Mouse (Mus musculus) adrenal gland, postnatal 4 days (tissue): ENCODE data around the gene Hypk. TPM values are rescaled to one million over a fixed set of nuclear protein-coding genes. Genes with fewer than 3 reads are reported as not detected.
"Not testable (repeated sequence)": the region's sequence is repeated elsewhere in the genome, so short reads cannot be mapped to it uniquely, and the experiment has no call there.

Experiments used
- DNase-seq, 2 experiments: peaks; one replicate each; pipeline ENCODE4 v3.0.0; 2021 to 2022; ENCODE audit warnings: low spot score in 2 of 2, mixed read lengths in 2 of 2
- total RNA-seq, 2 experiments: library from RNA; stranded (reverse); gene quantifications; 2 replicates each; pipeline ENCODE4 v1.2.3; 2021

Gene Hypk
- total RNA-seq, 2 experiments from 2014 or later: 35.6 to 40.2 TPM

DNA sequence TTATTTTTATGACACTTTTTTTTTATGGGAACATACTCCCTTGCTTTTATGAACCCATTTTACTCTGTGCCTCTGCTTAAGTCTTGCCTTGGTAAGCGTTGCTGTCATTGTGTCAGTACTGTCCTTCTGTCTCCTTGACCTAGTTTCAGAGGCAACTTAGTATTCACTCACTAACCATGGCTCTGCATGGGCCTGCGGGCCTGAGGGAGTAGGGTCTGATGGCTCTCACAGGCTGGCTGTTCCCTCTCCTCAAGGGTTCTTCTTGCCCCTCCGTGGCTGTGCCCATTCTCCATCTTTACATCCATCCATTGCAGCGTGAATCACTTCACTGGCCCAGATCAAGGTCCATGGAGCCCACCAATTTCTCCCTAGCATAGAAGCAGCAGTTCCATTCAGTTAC, 6.6 kb upstream of the Hypk start:
- no peak for DNase-seq

DNA sequence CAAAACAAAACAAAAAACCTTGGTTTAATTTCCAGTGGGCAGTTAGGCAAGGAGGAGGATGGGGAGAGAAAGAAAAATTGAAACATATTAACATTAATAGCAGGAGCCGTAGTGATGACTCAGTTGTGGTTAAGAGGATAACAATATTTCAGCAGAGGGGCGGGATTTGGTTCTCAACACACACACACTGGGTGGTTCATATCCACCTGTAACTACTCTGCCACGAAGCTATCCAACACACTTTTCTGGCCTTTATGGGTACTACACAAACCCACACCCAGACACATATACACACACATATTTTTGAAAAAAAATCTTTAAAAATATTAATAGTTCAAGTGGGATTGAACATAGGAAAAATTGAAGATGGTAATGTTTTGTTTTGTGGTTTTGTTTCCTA, 6.1 kb upstream of the Hypk start:
- no peak for DNase-seq

DNA sequence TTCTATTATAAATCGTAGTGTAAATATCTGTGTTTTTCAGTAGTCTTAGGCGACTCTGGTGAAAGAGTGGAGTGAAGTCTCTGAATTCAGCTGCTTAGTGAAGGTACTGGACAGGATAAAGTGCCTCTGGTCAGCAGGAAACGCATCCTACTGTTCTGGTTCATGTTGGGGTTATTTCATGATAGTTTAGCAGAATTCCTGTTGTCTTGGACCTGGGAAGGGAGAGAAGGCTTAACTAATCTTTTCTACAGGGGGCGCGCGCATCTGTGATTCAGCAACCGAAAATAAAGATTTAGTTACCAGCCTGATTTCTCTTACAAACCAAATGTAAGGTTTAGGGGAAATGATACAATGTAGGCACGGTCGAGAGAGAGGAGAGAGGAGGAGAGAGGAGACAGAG, 5.0 kb upstream of the Hypk start:
- DNase-seq: no peak

DNA sequence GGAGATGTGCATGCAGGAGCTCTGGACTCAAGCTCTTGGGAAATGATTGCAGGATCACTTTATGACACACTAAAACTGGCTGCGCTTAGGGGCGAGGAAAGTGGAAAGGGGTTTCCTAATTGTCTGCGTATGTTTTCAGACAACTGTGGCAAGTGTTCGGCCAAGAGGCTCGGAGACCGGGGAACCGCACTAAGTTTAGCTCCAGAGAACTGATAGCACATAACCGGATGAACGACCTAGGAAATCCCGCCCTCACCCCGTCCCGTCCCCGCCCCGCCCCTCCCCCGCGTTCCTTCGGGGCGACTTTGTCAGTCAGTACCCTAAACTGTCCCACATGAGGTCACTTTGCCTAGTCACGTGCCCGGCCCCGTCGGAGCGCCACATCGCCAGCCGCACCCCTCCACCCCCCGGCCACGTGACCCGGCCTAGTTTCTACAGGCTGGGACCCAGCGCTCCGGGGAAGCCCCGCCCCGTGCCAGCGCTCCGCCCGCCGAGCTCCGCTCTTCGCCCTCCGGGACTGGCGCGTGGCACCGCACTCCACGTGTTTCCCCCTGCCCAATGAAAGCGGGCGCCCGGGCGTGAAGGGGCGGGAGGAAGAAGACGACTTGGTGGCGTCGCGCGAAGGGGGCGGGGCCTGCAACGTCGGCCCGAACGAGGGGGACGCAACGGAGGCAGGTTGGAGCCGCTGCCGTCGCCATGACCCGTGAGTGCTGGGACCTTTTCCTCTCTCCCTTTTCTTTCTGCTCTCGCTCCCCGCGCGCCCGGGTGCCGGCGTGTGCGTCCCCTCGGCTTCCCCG, 4.2 kb upstream of the Hypk start, which contains the start of gene Serf2:
Gene Serf2 (plus strand): TSS at position 457 of the 797 bp plus-strand sequence.
- DNase-seq: peak; percentile 98 to 99

DNA sequence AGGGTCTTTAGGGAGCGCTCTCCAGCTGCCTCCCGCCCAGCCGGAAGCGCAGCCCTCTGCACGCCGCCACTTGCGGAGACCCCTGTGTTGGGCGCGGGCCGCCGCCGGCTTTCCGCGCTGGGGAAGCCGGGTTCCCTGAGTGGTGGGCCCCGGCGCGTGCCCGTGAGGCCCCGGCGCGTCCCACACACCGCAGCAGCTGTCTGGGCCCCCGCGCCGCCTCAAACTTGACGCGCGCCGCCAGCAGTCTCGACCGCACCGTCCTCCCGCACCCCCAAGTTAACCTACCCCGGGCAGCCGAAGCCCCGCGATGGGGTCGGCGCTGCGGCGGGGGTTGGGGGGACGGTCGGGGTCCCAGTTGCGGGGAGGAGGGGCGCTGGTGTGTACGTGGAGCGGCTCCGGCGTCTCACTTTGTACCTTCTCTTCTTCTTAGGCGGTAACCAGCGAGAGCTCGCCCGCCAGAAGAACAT, 3.5 kb upstream of the Hypk start:
- no peak for DNase-seq

DNA sequence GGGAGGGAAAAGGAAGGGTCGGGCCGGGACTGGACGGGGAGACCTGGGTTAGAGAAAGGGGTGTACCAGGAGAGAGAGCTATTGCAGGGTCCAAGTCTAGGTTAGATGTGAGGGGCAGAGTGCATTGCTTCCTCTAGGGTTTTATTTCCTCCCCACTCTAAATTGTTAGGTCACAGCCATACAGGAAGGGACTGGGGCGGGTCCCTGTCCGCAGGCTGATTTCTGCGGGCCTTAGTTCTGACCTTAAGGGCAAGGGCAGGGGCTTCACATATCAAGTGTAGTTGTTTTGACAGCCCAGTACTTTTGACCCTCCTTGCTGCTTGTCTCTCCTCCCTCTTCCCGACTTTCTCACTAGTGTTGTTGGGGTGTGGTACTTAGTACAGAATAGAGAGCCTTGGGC, 3.0 kb upstream of the Hypk start:
- DNase-seq: no peak

DNA sequence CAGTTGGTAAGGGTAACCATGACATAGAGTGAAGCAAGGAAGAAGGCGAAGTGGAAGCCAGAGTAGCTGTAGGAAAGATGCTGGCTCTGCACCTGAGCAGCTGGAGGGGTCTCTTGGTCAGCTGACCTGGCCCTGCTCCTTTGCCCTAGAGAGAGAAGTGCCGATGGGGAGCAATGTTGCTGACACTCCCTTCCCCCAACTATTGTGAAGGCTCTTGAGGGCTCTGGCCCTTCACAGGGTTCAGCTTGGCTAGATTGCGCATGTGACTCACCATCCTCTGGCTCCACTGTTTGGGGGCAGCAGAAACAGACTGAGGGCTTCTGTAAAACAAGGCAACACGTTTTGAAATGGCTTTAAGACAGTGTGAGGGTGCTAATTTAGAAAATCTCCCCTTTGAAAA, 729 bp upstream of the Hypk start:
- no peak for DNase-seq

DNA sequence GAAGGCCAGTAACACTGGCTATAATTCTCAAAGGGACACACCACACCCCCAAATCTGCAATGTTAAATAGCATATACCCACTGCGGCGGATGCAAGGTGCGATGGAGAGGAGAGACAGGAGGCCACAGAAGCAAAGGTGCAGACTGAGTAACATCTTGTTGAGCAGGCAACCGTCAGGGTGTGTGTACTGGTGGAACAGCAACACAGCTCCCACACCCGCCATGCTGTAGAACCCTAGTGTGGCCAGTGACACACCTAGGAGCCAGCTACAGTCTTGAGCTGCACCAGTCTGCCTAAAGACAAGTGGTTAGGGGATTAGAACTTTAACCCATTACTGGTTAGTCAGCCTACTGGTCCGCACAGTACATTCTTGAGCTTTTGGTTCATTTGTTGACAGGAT, 827 bp downstream of the Hypk start:
- DNase-seq: no peak

DNA sequence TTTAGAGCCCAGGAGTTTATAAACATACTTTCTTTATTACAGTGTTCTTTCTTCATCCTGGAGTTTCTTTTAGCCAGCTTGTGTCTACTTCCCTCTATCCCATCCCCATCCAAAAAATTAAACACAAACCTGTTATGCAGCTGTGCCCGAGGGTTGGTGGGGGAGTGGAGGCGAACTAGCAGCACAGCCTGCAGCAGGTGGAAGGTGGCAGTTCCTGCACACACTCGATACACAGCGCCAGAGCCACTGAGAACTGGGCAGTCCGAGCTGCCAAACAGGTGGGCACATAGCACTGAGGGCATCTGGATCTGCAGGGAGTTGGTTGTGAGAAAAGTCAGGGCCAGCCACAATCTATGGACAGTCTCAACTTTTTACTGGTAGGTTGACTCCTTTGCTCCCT, 2.4 kb downstream of the Hypk start:
- DNase-seq: no peak

DNA sequence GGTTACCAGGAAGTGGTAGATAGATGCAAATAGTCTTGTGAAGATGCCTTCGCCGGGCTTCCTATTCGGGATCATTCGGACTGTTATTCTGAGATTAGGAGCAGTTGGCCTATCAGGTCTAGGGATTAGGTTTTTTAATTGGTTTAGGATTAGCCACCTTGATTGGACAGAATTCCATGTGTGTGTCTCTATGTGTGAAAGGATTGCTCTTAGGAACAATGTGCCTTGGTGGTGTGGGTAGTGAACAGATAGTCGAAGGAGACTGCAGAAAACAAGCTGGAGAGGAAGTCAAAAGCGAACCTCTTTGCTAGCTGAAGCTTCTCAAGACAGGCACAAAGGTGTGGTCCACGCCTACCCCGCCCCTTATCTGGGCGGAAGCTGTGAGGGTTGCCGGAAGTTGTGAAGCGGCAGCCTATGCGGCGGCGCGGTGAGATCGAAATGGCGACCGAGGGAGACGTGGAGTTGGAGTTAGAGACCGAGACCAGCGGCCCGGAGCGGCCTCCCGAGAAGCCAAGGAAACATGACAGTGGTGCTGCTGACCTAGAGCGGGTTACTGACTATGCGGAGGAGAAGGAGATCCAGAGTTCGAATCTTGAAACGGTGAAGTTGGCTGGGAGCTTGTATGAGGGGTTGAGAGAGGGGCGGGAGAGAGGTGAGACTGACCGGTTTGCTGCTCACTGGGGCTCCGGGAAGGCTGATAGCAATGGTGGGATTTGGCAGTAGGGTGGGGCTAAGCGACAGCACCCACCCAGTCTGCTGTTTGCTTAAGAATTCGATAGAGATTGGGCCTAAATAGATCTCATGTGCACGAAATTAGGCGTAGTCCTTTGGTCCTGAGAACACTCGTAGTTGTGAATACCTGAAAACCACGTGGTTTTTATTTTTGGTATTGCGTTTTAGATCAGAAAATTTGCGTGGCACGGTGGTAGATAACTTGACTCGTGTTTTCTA, 3.9 kb downstream of the Hypk start, which contains the start of gene Serinc4:
Gene Serinc4 (minus strand): TSS at position 90 of the 951 bp plus-strand sequence.
- DNase-seq: peak; percentile 68 to 73

DNA sequence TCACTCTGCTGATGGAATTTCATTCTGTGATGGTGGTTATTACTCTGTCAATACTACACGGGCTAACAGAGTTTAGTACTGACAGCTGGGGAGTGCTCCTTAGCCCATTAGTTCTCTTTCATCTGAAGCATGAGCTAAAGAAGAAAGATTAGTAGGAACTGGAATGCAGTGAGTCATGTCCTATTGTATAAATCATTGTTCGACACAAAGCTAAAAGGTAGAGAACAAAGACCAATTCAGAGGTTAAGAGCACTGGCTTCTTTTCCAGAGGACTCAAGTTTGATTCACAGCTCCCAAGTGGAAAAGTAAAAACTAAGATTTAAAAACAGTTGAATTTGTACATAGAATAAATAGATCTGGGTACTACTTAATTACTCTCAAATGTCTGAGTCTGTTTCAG, 7.0 kb downstream of the Hypk start:
- no peak for DNase-seq

DNA sequence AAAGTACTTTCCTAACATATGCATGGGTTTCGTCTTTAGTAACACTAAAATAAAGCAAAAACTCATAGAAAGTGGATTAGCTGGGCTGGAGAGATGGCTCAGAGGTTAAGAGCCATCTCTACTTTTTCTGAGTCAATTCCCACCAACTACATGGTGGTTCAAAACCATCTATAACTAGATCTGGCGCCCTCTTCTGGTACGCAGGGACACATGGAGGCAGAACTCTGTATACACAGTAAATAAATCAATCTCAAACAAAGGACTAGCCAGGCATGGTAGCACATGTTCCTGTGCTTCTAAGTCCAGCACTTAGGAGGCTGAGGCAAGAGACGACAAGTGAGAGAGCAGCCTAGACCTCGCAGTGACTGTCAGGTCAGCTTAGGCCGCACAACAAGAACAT, 15.9 kb downstream of the Hypk start:
- not testable (repeated sequence) for DNase-seq

DNA sequence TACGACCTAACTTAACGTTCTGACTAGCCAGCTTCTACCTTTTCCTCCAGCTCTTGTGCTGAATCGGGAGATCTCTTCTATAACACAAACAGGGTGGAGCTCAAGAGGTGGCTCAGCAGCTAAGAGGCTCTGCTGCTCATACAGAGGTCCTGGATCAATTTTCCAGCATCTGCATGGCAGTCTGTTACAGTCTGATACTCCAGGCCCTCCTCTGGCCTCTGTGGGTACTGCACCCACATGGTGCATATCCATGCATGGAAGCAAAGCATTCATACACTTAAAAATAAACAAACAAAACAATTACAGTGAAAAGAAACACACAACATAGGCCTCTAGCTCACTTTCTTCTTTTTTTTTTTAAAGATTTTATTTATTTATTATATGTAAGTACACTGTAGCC, 19.7 kb downstream of the Hypk start:
- not testable (repeated sequence) for DNase-seq

DNA sequence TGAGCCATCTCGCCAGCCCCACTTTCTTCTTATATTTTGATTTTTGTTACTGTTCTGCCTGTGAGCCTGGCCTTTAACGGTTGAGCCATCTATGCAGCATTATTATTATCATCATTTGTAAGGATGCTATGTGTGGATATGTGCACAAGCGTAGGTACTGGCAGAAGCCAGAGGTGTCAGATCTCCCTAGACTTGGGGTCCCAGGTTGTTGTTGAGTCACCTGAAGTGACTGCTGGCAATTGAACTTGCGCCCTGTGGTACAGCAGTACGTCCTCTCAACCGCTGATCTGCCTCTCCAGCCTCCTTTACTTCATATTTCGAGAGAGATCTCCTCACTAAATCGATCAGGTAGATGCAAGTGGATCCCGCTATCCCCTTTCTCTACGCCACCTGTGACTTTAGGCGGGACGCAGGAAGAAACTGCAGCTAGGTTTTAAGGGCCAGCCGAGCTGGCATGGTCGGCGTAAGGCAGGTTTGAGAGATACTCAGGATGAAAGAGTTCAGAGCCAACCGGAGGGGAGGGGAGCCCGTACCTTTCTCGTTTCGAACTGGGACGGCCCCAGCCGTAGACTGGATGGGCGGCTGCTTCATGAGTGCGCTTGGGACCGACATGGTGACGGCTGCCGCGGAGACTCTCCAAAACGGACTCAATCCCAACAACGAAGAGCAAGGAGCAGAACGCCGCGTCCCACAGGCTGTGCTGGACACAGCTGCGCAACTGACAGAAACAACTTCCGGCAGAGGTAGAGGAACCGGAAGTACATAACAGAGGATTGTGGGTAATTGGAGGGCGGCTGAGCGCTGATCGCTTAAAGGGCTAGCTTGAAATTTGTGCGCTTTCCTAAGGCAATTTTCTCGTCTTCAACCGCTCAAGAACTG, 20.4 kb downstream of the Hypk start, which contains the start of gene Mfap1b:
Gene Mfap1b (minus strand): TSS at position 767 of the 879 bp plus-strand sequence.
- DNase-seq: peak in 1 of 2 experiments; percentile 49

DNA sequence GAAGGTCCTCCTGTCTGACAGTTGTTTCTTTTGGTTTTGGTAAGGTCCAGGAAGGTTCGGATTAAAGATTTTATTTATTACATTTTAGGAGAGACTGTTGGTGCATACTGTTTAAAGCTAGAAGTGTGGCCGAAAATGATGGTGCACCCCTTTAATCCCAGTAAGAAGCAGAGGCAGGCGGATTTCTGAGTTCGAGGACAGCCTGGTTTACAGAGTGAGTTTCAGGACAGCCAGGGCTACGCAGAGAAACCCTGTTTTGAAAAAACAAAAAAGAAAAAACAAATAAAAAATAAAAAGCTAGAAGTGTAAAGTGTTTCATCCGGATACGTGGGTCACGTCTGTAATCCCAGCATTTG, 21.1 kb downstream of the Hypk start:
- no peak for DNase-seq

DNA sequence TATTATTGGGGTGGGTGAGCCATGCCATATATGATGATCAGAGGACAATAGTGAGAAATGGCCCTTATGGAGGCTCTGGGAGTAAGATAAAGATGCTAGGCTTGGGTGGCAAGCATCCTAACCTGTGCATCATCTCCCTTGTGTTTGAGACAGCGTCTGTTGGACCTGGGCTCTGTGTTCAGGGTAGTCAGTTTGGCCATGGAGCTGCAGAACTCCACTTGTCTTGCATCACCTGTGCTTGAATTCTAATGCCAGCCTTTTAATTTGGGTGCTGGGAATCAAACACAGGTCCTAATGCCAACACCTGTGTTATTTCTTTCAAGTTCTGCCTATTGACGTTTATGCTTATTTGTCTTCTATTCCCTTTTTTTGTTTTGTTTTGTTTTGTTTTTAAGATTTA, 22.2 kb downstream of the Hypk start:
- DNase-seq: not testable (repeated sequence)

DNA sequence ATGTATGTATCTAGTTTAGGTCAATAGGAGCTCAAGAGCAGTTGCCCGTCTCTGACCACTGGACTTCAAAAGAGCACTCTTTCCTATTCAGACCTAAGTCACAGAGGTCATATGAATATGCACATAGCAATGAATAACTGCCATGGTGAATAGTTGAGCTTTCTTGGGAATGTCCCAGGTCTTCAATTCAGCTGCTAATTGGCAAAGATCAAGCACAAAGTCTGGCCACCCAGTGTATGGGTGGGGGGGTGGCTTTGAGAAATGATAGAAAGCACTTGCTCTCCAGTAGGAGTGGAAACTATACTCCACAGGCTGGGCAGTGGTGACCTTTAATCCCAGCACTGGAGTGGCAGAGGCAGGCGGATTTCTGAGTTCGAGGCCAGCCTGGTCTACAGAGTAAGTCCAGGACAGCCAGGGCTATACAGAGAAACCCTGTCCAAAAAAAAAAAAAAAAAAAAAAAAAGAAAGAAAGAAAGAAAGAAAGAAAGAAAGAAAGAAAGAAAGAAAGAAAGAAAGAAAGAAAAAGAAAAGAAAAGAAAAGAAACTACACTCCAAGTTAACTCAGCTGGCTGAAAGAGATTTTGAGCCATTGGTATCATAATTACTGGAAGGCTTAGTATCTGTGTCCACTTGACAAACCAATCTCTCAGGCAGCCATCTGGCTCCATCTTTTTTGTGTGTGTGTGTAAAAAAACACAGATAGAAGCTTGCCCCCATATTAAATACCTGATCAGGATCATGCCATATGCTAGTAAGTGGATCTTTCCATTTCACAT, 24.6 kb downstream of the Hypk start:
- no peak for DNase-seq

DNA sequence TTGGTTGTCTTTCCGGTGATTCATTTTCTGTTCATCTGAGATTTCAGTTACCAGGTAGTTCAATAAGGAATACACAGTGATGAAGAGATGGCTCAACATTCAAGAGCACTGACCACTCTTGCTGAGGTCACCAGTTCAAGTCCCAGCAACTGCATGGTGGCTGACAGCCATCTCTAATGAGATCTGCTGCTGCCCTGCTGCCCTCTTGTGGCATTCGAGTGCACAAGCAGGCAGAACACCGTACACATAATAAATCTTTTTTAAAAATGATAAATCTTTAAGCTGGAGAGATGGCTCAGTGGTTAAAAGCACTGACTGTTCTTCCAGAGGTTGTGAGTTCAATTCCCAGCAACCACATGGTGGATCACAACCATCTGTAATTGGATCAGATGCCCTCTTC, 27.4 kb downstream of the Hypk start:
- no peak for DNase-seq

DNA sequence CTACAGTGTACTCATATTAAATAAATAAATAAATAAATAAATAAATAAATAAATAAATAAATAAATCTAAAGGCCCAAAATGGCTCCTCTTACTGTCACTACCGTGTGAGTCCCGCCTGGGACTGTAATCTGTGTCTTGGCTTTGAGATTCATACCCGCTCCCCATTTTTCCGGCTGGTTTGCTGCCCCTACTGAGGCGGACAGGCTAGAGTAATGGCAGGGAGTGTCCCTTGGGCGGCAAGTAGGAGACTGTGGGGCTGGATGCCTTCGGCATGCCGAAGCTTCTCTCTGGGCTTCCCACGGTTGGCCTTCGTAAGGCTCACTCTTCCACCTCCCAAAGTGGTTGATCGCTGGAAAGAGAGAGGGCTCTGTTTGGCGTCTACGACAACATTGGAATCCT, 27.8 kb downstream of the Hypk start:
- DNase-seq: not testable (repeated sequence)

DNA sequence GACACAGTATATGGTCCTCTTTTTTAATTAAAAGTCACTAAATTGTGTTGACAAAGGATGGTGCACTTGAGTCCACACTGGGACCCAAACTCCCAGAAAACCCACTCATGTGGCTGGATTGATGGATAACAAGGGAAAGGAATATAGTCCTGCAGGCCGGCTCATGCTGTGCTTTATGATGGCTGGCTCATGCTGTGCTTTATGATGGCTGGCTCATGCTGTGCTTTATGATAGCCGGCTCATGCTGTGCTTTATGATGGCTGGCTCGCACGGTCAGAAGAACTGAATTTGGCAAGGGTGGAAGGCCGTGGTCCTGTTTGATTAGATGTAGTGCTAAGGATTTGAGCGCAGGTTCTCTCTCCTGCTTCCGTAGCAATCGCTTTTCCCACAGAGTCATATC, 30.5 kb downstream of the Hypk start:
- DNase-seq: no peak
